Mouse (Mus musculus): ENCODE results near the gene Tnnt3.

- TF ChIP-seq TAL1 (IDR thresholded peaks at IDR 0.05; ENCODE audit: low read length) (no peak), GATA1 (IDR thresholded peaks at IDR 0.05; ENCODE audit: low read length) (no peak)
These were observed 44.2 kb downstream of the Tnnt3 start for GRCm38 (mm10) chr7:142542771-142543303.

Data from erythroblast, embryonic 14.5 days (primary cell).